Mouse (Mus musculus) cortical plate, adult 2 months (tissue): ENCODE data around the gene Stx5a. TPM values are rescaled to one million over a fixed set of nuclear protein-coding genes. Genes with fewer than 3 reads are reported as not detected.

Experiments
- H3K27ac ChIP-seq: fragments of 200-500 bp; 2 replicates; pipeline ENCODE4 v1.5.1; 2012; ENCODE audit warnings: low read length, control low read depth, inconsistent platforms; ENCODE audit not compliant: insufficient read depth
- H3K4me1 ChIP-seq: fragments of 200-500 bp; 2 replicates; pipeline ENCODE4 v1.6.1; 2011; ENCODE audit warnings: low read length; ENCODE audit not compliant: control insufficient read depth, insufficient read depth
- H3K4me3 ChIP-seq: fragments of 200-500 bp; 2 replicates; pipeline ENCODE4 v1.5.1; 2011; ENCODE audit warnings: mild to moderate bottlenecking, low read length, control low read depth; ENCODE audit not compliant: insufficient read depth
- CTCF ChIP-seq: fragments of 200-500 bp; IDR thresholded peaks from 2 replicates; pipeline ENCODE4 v1.5.1; 2011; ENCODE audit warnings: mild to moderate bottlenecking, control low read depth, low read length; ENCODE audit not compliant: insufficient read depth; ENCODE audit errors: extremely low read depth
- POLR2A ChIP-seq: fragments of 200-500 bp; IDR thresholded peaks from 2 replicates; pipeline ENCODE4 v1.6.1; 2011; ENCODE audit warnings: mild to moderate bottlenecking, low read length, control low read depth; ENCODE audit not compliant: insufficient read depth; ENCODE audit errors: extremely low read depth
- polyA plus RNA-seq: library from polyadenylated mRNA; depleted of rRNA; stranded (reverse); fragments of >200 nt; gene quantifications from 2 replicates; pipeline ENCODE4 v1.2.3, GENCODE M21; 2012; rRNA removed

Gene Stx5a
- polyA plus RNA-seq, 1 experiment: 106 TPM

DNA sequence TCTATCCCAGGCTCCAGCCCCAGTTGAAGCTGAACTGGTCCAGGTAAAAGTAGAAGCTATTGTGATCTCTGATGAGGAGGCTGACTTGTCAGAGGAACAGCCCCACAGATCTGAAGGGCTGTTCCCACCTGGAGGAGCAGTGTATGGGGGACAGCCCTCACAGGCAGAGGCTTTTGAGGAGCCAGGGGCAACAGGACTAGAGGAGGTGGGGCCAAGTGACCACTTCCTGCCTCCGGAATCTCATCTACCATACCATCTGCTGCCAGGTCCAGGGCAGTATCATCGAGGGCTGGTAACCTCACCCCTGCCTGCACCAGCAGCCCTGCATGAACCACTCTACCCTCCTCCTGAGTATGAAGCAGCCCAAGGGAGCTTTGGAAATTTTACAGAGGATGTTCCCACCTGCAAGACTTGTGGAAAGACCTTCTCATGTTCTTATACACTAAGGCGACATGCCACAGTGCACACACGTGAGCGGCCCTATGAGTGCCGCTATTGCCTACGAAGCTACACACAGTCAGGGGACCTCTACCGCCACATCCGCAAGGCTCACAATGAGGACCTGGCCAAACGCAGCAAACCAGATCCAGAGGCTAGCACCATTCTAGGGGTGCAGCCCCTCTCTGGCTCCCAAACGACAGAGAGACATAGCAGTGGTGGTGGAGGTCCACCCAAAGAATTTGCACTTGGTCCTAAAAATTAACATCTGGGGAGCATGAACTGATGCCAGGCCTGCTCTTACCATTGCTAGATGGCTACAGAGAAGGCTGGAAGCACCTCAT lies 62.9 kb downstream of the Stx5a start:
- TF ChIP-seq CTCF: no peak
- no peak for TF ChIP-seq POLR2A
- Histone ChIP-seq H3K4me3 (no peak overlapping the region), H3K27ac (no peak overlapping the region), H3K4me1 (no peaks in the 10 kb centered on the region)

Other genes with a start within 250 kb of the Stx5a start
- 23.4 and 23.9 TPM in 2 replicates for gene Slc22a8, start 150.2 kb upstream of the Stx5a start, polyA plus RNA-seq
- 5.9 and 6.5 TPM in 2 replicates for gene Slc22a6, start 123.4 kb upstream of the Stx5a start, polyA plus RNA-seq
- gene Chrm1, start 77.6 kb upstream of the Stx5a start, polyA plus RNA-seq: 109 and 117 TPM in 2 replicates
- gene Slc3a2, start 18.0 kb upstream of the Stx5a start, polyA plus RNA-seq: 200 TPM in 2 replicates
- 50.2 and 51.3 TPM in 2 replicates for gene Wdr74, start 5.6 kb upstream of the Stx5a start, polyA plus RNA-seq
- gene 1700092M07Rik, start 695 bp upstream of the Stx5a start, polyA plus RNA-seq: 0.59 TPM in 1 of 2 replicates, not detected in the other
- 121 and 127 TPM in 2 replicates for gene Nxf1, start 15.7 kb downstream of the Stx5a start, polyA plus RNA-seq
- 134 and 142 TPM in 2 replicates for gene Tmem223, start 29.6 kb downstream of the Stx5a start, polyA plus RNA-seq
- gene Tmem179b, start 33.1 kb downstream of the Stx5a start, polyA plus RNA-seq: 18.7 and 18.8 TPM in 2 replicates
- 15.1 and 15.5 TPM in 2 replicates for gene Taf6l, start 45.0 kb downstream of the Stx5a start, polyA plus RNA-seq
- gene Polr2g, start 57.2 kb downstream of the Stx5a start, polyA plus RNA-seq: 177 and 184 TPM in 2 replicates
- 4.0 TPM in 2 replicates for gene Zbtb3, start 61.1 kb downstream of the Stx5a start, polyA plus RNA-seq
- 29.0 and 29.5 TPM in 2 replicates for gene Ttc9c, start 77.9 kb downstream of the Stx5a start, polyA plus RNA-seq
- gene Hnrnpul2, start 78.6 kb downstream of the Stx5a start, polyA plus RNA-seq: 78.5 and 85.1 TPM in 2 replicates
- not detected in 2 replicates for gene AC129217.1, start 88.4 kb downstream of the Stx5a start, polyA plus RNA-seq
- gene Bscl2, start 96.1 kb downstream of the Stx5a start, polyA plus RNA-seq: 135 and 137 TPM in 2 replicates
- 275 and 293 TPM in 2 replicates for gene Gng3, start 97.8 kb downstream of the Stx5a start, polyA plus RNA-seq
- 1.0 and 1.3 TPM in 2 replicates for gene Lrrn4cl, start 109.4 kb downstream of the Stx5a start, polyA plus RNA-seq
- 108 and 118 TPM in 2 replicates for gene Ubxn1, start 130.1 kb downstream of the Stx5a start, polyA plus RNA-seq
- gene Uqcc3, start 139.5 kb downstream of the Stx5a start, polyA plus RNA-seq: 70.1 and 77.2 TPM in 2 replicates
- 3.4 and 4.2 TPM in 2 replicates for gene Lbhd1, start 142.3 kb downstream of the Stx5a start, polyA plus RNA-seq
- not detected in 2 replicates for gene Gm49403, start 142.5 kb downstream of the Stx5a start, polyA plus RNA-seq
- 40.1 and 41.3 TPM in 2 replicates for gene 1810009A15Rik, start 147.4 kb downstream of the Stx5a start, polyA plus RNA-seq
- not detected in 2 replicates for gene Gm49416, start 147.5 kb downstream of the Stx5a start, polyA plus RNA-seq
- gene Ints5, start 151.6 kb downstream of the Stx5a start, polyA plus RNA-seq: 16.1 and 16.7 TPM in 2 replicates
- gene Ganab, start 156.7 kb downstream of the Stx5a start, polyA plus RNA-seq: 87.5 and 89.8 TPM in 2 replicates
- gene B3gat3, start 179.0 kb downstream of the Stx5a start, polyA plus RNA-seq: 222 and 224 TPM in 2 replicates
- gene Rom1, start 187.9 kb downstream of the Stx5a start, polyA plus RNA-seq: 8.0 and 9.2 TPM in 2 replicates
- 12.8 and 13.2 TPM in 2 replicates for gene Eml3, start 188.1 kb downstream of the Stx5a start, polyA plus RNA-seq
- gene Mta2, start 200.5 kb downstream of the Stx5a start, polyA plus RNA-seq: 24.6 and 25.2 TPM in 2 replicates
- gene Tut1, start 212.4 kb downstream of the Stx5a start, polyA plus RNA-seq: 20.0 and 22.8 TPM in 2 replicates
- gene Eef1g, start 225.6 kb downstream of the Stx5a start, polyA plus RNA-seq: 286 and 289 TPM in 2 replicates
- gene Ahnak, start 247.9 kb downstream of the Stx5a start, polyA plus RNA-seq: 6.7 and 7.7 TPM in 2 replicates